Mouse (Mus musculus) ES-E14 (cell line): ENCODE results near the gene Fbxw4. TPM values are rescaled to one million over a fixed set of nuclear protein-coding genes. Genes with fewer than 3 reads are reported as not detected.
A peak's percentile ranks its signal among the peaks of the same experiment; 100 is the strongest.
"Not testable (repeated sequence)": the region's sequence is repeated elsewhere in the genome, so short reads cannot be mapped to it uniquely, and the experiment has no call there.

Experiments
- DNase-seq: peaks from one replicate; pipeline ENCODE4 v3.0.0-alpha.2; 2013; ENCODE audit warnings: low read depth, low spot score
- H3K27ac ChIP-seq: 2 replicates; pipeline ENCODE4 v1.5.1; 2012; ENCODE audit warnings: low read depth, mild to moderate bottlenecking, low read length, moderate library complexity, mixed read lengths; ENCODE audit not compliant: poor library complexity, insufficient read depth, severe bottlenecking
- H3K36me3 ChIP-seq: 2 replicates; pipeline ENCODE4 v1.6.1; 2012; ENCODE audit warnings: mild to moderate bottlenecking, low read length, moderate library complexity, mixed read lengths; ENCODE audit not compliant: control insufficient read depth, poor library complexity, insufficient read depth, severe bottlenecking
- H3K4me1 ChIP-seq, 2 experiments: fragments of 150-350 bp in 1 of 2; sonication (generic) in 1 of 2; 2 replicates each; pipeline ENCODE4 v1.6.1; 2012; ENCODE audit warnings: low read length in 2 of 2, mild to moderate bottlenecking in 1 of 2, mixed read lengths in 1 of 2; ENCODE audit not compliant: control insufficient read depth in 2 of 2, insufficient read depth in 2 of 2, poor library complexity in 1 of 2
- H3K4me3 ChIP-seq, 2 experiments: fragments of 150-350 bp in 1 of 2; sonication (generic) in 1 of 2; 2 replicates each; pipeline ENCODE4 v1.5.1; 2012; ENCODE audit warnings: low read length in 2 of 2, low read depth in 1 of 2, mild to moderate bottlenecking in 1 of 2, mixed read lengths in 1 of 2; ENCODE audit not compliant: insufficient read depth in 1 of 2, poor library complexity in 1 of 2, severe bottlenecking in 1 of 2
- H3K9ac ChIP-seq: 2 replicates; pipeline ENCODE4 v1.6.1; 2012; ENCODE audit warnings: low read depth, mild to moderate bottlenecking, low read length, mixed read lengths; ENCODE audit not compliant: poor library complexity, insufficient read depth, severe bottlenecking
- H3K9me3 ChIP-seq: fragments of 150-350 bp; sonication (generic); 2 replicates; pipeline ENCODE4 v1.6.1; 2012; ENCODE audit warnings: low read depth, mild to moderate bottlenecking, low read length; ENCODE audit not compliant: control insufficient read depth, insufficient read depth
- CHD2 ChIP-seq: IDR thresholded peaks from 2 replicates; pipeline ENCODE4 v1.6.1; 2014; ENCODE audit warnings: mild to moderate bottlenecking, low read depth, low read length, inconsistent platforms
- HCFC1 ChIP-seq: IDR thresholded peaks from 2 replicates; pipeline ENCODE4 v1.6.1; 2012; ENCODE audit warnings: low read length, inconsistent platforms, borderline replicate concordance; ENCODE audit not compliant: insufficient read depth
- MAFK ChIP-seq: IDR thresholded peaks from 2 replicates; pipeline ENCODE4 v1.6.1; 2014; ENCODE audit warnings: mild to moderate bottlenecking, low read depth, low read length, inconsistent platforms; ENCODE audit not compliant: insufficient read depth
- ZC3H11A ChIP-seq: IDR thresholded peaks from 2 replicates; pipeline ENCODE4 v1.6.1; 2012; ENCODE audit warnings: low read depth, mild to moderate bottlenecking, inconsistent platforms, low read length, borderline replicate concordance
- ZNF384 ChIP-seq: IDR thresholded peaks from 2 replicates; pipeline ENCODE4 v1.6.1; 2012; ENCODE audit warnings: low read depth, low read length, inconsistent platforms
- in situ Hi-C, 2 experiments: fragments of 600-800 bp; cut with MboI; formaldehyde crosslinking; loops; one replicate each; pipeline ENCODE4 v1.15.1; 2025; ENCODE audit warnings: low sequenced_read_pairs in 2 of 2, inconsistent platforms in 1 of 2; ENCODE audit not compliant: unreplicated experiment in 2 of 2
- total RNA-seq: library from RNA; depleted of rRNA; stranded (reverse); fragments of 300-350 nt; gene quantifications from 2 replicates; pipeline ENCODE4 v1.2.3, GENCODE M21; 2012

Gene Fbxw4
- total RNA-seq, 1 experiment: 6.3 TPM

DNA sequence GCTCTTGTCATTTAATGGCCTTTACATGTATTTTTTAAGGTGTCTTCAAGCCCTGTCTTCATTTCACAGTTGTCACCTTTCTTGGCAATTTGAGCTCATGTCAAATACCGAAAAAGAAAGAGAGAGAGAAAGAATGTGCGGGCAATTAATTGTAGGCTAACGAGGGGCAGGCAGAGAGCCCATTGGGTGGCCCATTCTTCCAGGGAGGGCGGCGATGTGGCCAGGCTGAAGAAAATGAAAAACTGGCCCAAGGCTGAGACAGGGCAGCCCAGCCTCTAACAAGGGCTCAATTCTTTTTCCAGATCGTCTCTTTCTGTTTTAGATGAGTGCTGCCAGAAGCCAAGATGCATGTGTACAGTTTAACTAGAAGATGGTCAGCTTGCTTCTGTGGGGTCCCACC lies 6.1 kb downstream of the Fbxw4 start:
- no peak for TF ChIP-seq HCFC1
- no peak for TF ChIP-seq CHD2
- Histone ChIP-seq H3K4me3 (no peak overlapping the region), H3K9ac (no peak overlapping the region), H3K27ac (no peak overlapping the region), H3K36me3 (no peaks in the 10 kb centered on the region), H3K4me1 (peaks cover 0 to 4% of the 10 kb centered on the region in 2 experiments; a peak in 1 of 4 replicates), H3K9me3 (no peaks in the 10 kb centered on the region)
- in situ Hi-C loops: no loop called here
- no peak for DNase-seq

DNA sequence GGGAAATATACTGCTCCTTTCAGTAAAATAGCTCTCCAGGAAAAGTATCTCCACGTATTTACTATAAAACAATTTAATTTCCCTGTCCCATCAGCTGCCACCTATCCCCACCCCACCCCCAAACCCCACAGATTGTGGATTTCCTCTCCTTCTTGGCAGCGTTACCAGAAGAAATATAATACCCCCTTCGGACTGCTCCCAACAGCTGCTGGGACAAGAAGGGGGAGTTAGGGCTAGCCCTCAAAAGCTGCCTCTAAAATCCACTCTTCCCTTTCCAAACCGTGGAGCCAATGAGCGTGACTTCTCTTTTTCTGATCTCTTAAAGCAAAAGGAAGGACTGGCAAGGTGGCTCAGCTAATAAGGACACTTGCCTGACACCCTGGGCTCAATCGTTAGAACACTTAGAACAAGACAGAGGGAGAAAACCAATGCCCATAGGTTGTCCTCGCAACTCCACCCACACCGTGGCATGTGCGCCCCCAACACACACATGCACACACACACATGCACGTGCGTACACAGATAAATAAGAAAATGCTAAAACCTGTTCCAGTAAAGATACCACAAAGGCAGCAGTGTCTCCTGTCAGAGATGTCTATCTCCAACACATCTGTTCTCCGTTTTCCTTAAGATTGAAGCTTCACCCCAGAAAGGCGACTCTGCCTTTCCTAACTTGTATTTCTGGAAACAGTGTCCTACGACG lies 7.7 kb downstream of the Fbxw4 start:
- Histone ChIP-seq H3K9me3 (no peaks in the 10 kb centered on the region), H3K36me3 (no peaks in the 10 kb centered on the region), H3K27ac (no peak overlapping the region), H3K4me1 (peaks cover 0 to 4% of the 10 kb centered on the region in 2 experiments; a peak in 1 of 4 replicates), H3K9ac (no peak overlapping the region), H3K4me3 (no peak overlapping the region)
- no peak for DNase-seq
- in situ Hi-C loops: no loop called here
- no peak for TF ChIP-seq ZNF384
- no peak for TF ChIP-seq ZC3H11A
- no peak for TF ChIP-seq MAFK
- TF ChIP-seq HCFC1: no peak

DNA sequence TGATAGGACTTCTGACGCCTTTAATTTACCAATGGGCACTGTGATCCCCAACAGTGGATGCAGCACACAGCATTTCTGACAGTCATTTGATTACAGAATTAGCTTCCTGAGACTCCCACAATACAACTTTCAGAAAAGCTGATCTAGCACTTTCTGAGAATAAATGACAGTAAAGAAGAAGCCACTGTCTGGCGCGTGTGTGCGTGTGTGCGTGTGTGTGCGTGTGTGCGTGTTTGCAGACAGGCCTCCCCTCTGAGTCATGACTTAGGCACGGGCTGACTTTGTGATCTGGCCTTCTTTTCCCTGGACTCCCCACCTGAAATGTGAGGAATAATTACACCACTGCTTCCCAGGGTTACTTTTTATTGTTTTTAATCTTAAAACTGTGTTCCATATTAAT lies 8.6 kb downstream of the Fbxw4 start:
- H3K4me3 ChIP-seq: no peak overlapping the region
- H3K4me1 ChIP-seq: peaks cover 0 to 4% of the 10 kb centered on the region in 2 experiments; a peak in 1 of 4 replicates
- in situ Hi-C loops: no loop called here
- no peak overlapping the region for H3K27ac ChIP-seq
- DNase-seq: no peak
- H3K36me3 ChIP-seq: no peaks in the 10 kb centered on the region
- H3K9ac ChIP-seq: no peak overlapping the region
- TF ChIP-seq MAFK (peak; percentile 55; the same call in 1 of the 2 replicates), HCFC1 (no peak), ZNF384 (no peak)
- no peaks in the 10 kb centered on the region for H3K9me3 ChIP-seq

DNA sequence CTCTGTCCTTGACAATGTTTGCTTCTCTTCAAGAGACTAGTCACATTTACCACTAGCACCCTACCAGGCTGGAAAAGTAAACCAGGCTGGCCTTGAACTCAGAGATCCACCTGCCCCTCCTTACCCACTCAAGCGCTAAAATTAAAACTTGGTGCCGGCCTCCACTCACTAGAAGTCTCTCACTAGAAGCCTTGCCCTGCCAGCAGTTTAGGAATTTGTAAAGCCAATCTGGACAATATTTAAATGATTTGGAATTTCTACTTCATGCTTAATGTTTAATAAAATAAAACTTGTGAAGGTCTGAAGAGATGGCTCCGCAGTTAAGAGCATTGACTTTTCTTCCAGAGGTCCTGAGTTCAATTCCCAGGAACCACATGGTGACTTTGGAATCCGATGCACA lies 10.3 kb downstream of the Fbxw4 start:
- H3K36me3 ChIP-seq: no peaks in the 10 kb centered on the region
- H3K4me3 ChIP-seq: no peak overlapping the region
- H3K27ac ChIP-seq: no peak overlapping the region
- in situ Hi-C loops: no loop called here
- no peak overlapping the region for H3K9ac ChIP-seq
- no peaks in the 10 kb centered on the region for H3K9me3 ChIP-seq
- no peak for TF ChIP-seq HCFC1
- no peak for TF ChIP-seq CHD2
- no peak for TF ChIP-seq MAFK
- TF ChIP-seq ZNF384: no peak
- TF ChIP-seq ZC3H11A: no peak
- DNase-seq: peak; percentile 99
- H3K4me1 ChIP-seq: no peaks in the 10 kb centered on the region; a peak in 1 of 4 replicates

DNA sequence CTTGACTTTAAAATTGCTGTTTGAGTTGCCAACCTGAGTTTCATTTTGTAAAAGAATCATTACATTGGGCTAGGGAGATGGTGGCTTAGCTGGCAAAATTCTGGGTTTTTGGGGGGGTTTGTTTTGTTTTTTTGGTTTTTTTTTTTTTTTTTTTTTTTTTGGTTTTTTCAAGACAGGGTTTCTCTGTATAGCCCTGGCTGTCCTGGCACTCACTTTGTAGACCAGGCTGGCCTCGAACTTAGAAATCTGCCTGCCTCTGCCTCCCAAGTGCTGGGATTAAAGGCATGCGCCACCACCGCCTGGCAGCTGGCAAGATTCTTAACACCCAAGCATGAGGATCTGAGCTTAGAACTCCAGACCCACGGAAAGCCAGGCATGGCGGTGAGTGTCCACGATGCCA lies 11.6 kb downstream of the Fbxw4 start:
- H3K27ac ChIP-seq, H3K9me3 ChIP-seq, in situ Hi-C loops, DNase-seq, H3K36me3 ChIP-seq, H3K4me1 ChIP-seq, H3K4me3 ChIP-seq, H3K9ac ChIP-seq: not testable (repeated sequence)
- 0 out of 2 replicates have a peak, but pooled peaks have one; percentile 16 for TF ChIP-seq ZNF384
